Mouse (Mus musculus) ES-E14 (cell line): ENCODE results near the gene Fbxl17. TPM values are rescaled to one million over a fixed set of nuclear protein-coding genes. Genes with fewer than 3 reads are reported as not detected.
A peak's percentile ranks its signal among the peaks of the same experiment; 100 is the strongest.

Source experiments
- DNase-seq: peaks from one replicate; pipeline ENCODE4 v3.0.0-alpha.2; 2013; ENCODE audit warnings: low read depth, low spot score
- H3K27ac ChIP-seq: 2 replicates; pipeline ENCODE4 v1.5.1; 2012; ENCODE audit warnings: low read depth, mild to moderate bottlenecking, low read length, moderate library complexity, mixed read lengths; ENCODE audit not compliant: poor library complexity, insufficient read depth, severe bottlenecking
- H3K36me3 ChIP-seq: 2 replicates; pipeline ENCODE4 v1.6.1; 2012; ENCODE audit warnings: mild to moderate bottlenecking, low read length, moderate library complexity, mixed read lengths; ENCODE audit not compliant: control insufficient read depth, poor library complexity, insufficient read depth, severe bottlenecking
- H3K4me1 ChIP-seq, 2 experiments: fragments of 150-350 bp in 1 of 2; sonication (generic) in 1 of 2; 2 replicates each; pipeline ENCODE4 v1.6.1; 2012; ENCODE audit warnings: low read length in 2 of 2, mild to moderate bottlenecking in 1 of 2, mixed read lengths in 1 of 2; ENCODE audit not compliant: control insufficient read depth in 2 of 2, insufficient read depth in 2 of 2, poor library complexity in 1 of 2
- H3K4me3 ChIP-seq, 2 experiments: fragments of 150-350 bp in 1 of 2; sonication (generic) in 1 of 2; 2 replicates each; pipeline ENCODE4 v1.5.1; 2012; ENCODE audit warnings: low read length in 2 of 2, low read depth in 1 of 2, mild to moderate bottlenecking in 1 of 2, mixed read lengths in 1 of 2; ENCODE audit not compliant: insufficient read depth in 1 of 2, poor library complexity in 1 of 2, severe bottlenecking in 1 of 2
- H3K9ac ChIP-seq: 2 replicates; pipeline ENCODE4 v1.6.1; 2012; ENCODE audit warnings: low read depth, mild to moderate bottlenecking, low read length, mixed read lengths; ENCODE audit not compliant: poor library complexity, insufficient read depth, severe bottlenecking
- H3K9me3 ChIP-seq: fragments of 150-350 bp; sonication (generic); 2 replicates; pipeline ENCODE4 v1.6.1; 2012; ENCODE audit warnings: low read depth, mild to moderate bottlenecking, low read length; ENCODE audit not compliant: control insufficient read depth, insufficient read depth
- CHD2 ChIP-seq: IDR thresholded peaks from 2 replicates; pipeline ENCODE4 v1.6.1; 2014; ENCODE audit warnings: mild to moderate bottlenecking, low read depth, low read length, inconsistent platforms
- HCFC1 ChIP-seq: IDR thresholded peaks from 2 replicates; pipeline ENCODE4 v1.6.1; 2012; ENCODE audit warnings: low read length, inconsistent platforms, borderline replicate concordance; ENCODE audit not compliant: insufficient read depth
- MAFK ChIP-seq: IDR thresholded peaks from 2 replicates; pipeline ENCODE4 v1.6.1; 2014; ENCODE audit warnings: mild to moderate bottlenecking, low read depth, low read length, inconsistent platforms; ENCODE audit not compliant: insufficient read depth
- ZC3H11A ChIP-seq: IDR thresholded peaks from 2 replicates; pipeline ENCODE4 v1.6.1; 2012; ENCODE audit warnings: low read depth, mild to moderate bottlenecking, inconsistent platforms, low read length, borderline replicate concordance
- ZNF384 ChIP-seq: IDR thresholded peaks from 2 replicates; pipeline ENCODE4 v1.6.1; 2012; ENCODE audit warnings: low read depth, low read length, inconsistent platforms
- in situ Hi-C, 2 experiments: fragments of 600-800 bp; cut with MboI; formaldehyde crosslinking; loops; one replicate each; pipeline ENCODE4 v1.15.1; 2025; ENCODE audit warnings: low sequenced_read_pairs in 2 of 2, inconsistent platforms in 1 of 2; ENCODE audit not compliant: unreplicated experiment in 2 of 2
- total RNA-seq: library from RNA; depleted of rRNA; stranded (reverse); fragments of 300-350 nt; gene quantifications from 2 replicates; pipeline ENCODE4 v1.2.3, GENCODE M21; 2012

The Fbxl17 gene
- total RNA-seq, 1 experiment: 5.6 TPM

GRCm38 (mm10) chr17:63413973-63414580 is 85.7 kb downstream of the Fbxl17 start:
- Histone ChIP-seq H3K9me3 (no peaks in the 10 kb centered on the region), H3K9ac (no peak overlapping the region), H3K27ac (no peak overlapping the region), H3K4me1 (0 out of 4 replicates have a peak, but pooled peaks cover 0 to 2% of the 10 kb centered on the region in 2 experiments), H3K36me3 (no peaks in the 10 kb centered on the region), H3K4me3 (no peak overlapping the region)
- in situ Hi-C loops: no loop called here
- peak; percentile 27 for DNase-seq
- TF ChIP-seq CHD2: no peak
- TF ChIP-seq MAFK: no peak
- no peak; the same call in 1 of the 2 replicates for TF ChIP-seq ZC3H11A
- TF ChIP-seq HCFC1: no peak
- no peak for TF ChIP-seq ZNF384

- Histone ChIP-seq H3K27ac (no peak overlapping the region), H3K4me3 (no peak overlapping the region), H3K9me3 (no peaks in the 10 kb centered on the region), H3K4me1 (0 out of 4 replicates have a peak, but pooled peaks cover 0 to 2% of the 10 kb centered on the region in 2 experiments), H3K9ac (no peak overlapping the region), H3K36me3 (no peaks in the 10 kb centered on the region)
- no peak for TF ChIP-seq CHD2
- no peak for TF ChIP-seq MAFK
- no peak for TF ChIP-seq ZNF384
- TF ChIP-seq ZC3H11A: no peak
- no peak for TF ChIP-seq HCFC1
- in situ Hi-C loops: no loop called here
- DNase-seq: no peak
These were observed 88.3 kb downstream of the Fbxl17 start for GRCm38 (mm10) chr17:63411564-63411963.

GRCm38 (mm10) chr17:63410101-63410500 is 89.7 kb downstream of the Fbxl17 start:
- no peaks in the 10 kb centered on the region for H3K4me1 ChIP-seq
- no peak overlapping the region for H3K9ac ChIP-seq
- no peak overlapping the region for H3K4me3 ChIP-seq
- no peaks in the 10 kb centered on the region for H3K9me3 ChIP-seq
- DNase-seq: no peak
- TF ChIP-seq MAFK (no peak), ZNF384 (no peak), CHD2 (no peak)
- H3K27ac ChIP-seq: no peak overlapping the region
- in situ Hi-C loops: no loop called here
- H3K36me3 ChIP-seq: no peaks in the 10 kb centered on the region

- in situ Hi-C loops: no loop called here
- Histone ChIP-seq H3K9ac (no peak overlapping the region), H3K4me3 (no peak overlapping the region), H3K36me3 (no peaks in the 10 kb centered on the region), H3K27ac (no peak overlapping the region), H3K9me3 (no peaks in the 10 kb centered on the region), H3K4me1 (peaks cover 0 to 4% of the 10 kb centered on the region in 2 experiments; a peak in 1 of 4 replicates)
- no peak for DNase-seq
- no peak for TF ChIP-seq MAFK
- TF ChIP-seq CHD2: no peak
- no peak for TF ChIP-seq HCFC1
- TF ChIP-seq ZNF384: no peak
- no peak for TF ChIP-seq ZC3H11A
These were observed 93.9 kb downstream of the Fbxl17 start for GRCm38 (mm10) chr17:63405955-63406354.

- Histone ChIP-seq H3K9ac (no peak overlapping the region), H3K36me3 (no peaks in the 10 kb centered on the region), H3K4me1 (peaks cover 0 to 4% of the 10 kb centered on the region in 2 experiments; a peak in 1 of 4 replicates), H3K9me3 (no peaks in the 10 kb centered on the region), H3K4me3 (no peak overlapping the region), H3K27ac (no peak overlapping the region)
- TF ChIP-seq HCFC1 (no peak), MAFK (no peak), ZC3H11A (no peak), ZNF384 (no peak), CHD2 (no peak)
- in situ Hi-C loops: no loop called here
- DNase-seq: no peak
These were observed 94.3 kb downstream of the Fbxl17 start for GRCm38 (mm10) chr17:63405471-63405870.
